Mouse (Mus musculus) heart, adult 2 months (tissue): ENCODE results near the gene Coq4. TPM values are rescaled to one million over a fixed set of nuclear protein-coding genes. Genes with fewer than 3 reads are reported as not detected.

Experiments used
- DNase-seq, 2 experiments: peaks; one replicate each; pipeline ENCODE4 v3.0.0; 2021
- H3K27ac ChIP-seq: fragments of 200-600 bp; 2 replicates; pipeline ENCODE4 v1.8.1; 2022
- H3K27me3 ChIP-seq: fragments of 200-500 bp; 2 replicates; pipeline ENCODE4 v1.6.1; 2012; ENCODE audit warnings: mild to moderate bottlenecking, low read length, inconsistent platforms, mixed read lengths; ENCODE audit not compliant: control insufficient read depth, insufficient read depth
- H3K36me3 ChIP-seq: fragments of 200-500 bp; 2 replicates; pipeline ENCODE4 v1.6.1; 2012; ENCODE audit warnings: low read length, inconsistent platforms; ENCODE audit not compliant: control insufficient read depth, insufficient read depth
- H3K4me1 ChIP-seq: fragments of 200-500 bp; 2 replicates; pipeline ENCODE4 v1.6.1; 2011; ENCODE audit warnings: low read length; ENCODE audit not compliant: control insufficient read depth, insufficient read depth
- H3K4me3 ChIP-seq: fragments of 200-600 bp; 2 replicates; pipeline ENCODE4 v1.8.1; 2022
- H3K79me2 ChIP-seq: fragments of 200-500 bp; replicated peaks from 2 replicates; pipeline ENCODE4 v1.6.1; 2012; ENCODE audit warnings: mild to moderate bottlenecking, inconsistent platforms, low read length, moderate library complexity, mixed read lengths; ENCODE audit not compliant: control insufficient read depth, insufficient read depth
- H3K9ac ChIP-seq: fragments of 200-500 bp; 2 replicates; pipeline ENCODE4 v1.6.1; 2012; ENCODE audit warnings: low read depth, mild to moderate bottlenecking, control low read depth, inconsistent platforms, low read length, mixed read lengths
- CTCF ChIP-seq: fragments of 200-600 bp; IDR thresholded peaks from 2 replicates; pipeline ENCODE4 v1.8.1; 2022; ENCODE audit warnings: antibody characterized with exemption, mild to moderate bottlenecking, moderate library complexity
- EP300 ChIP-seq: fragments of 200-500 bp; IDR thresholded peaks from 2 replicates; pipeline ENCODE4 v1.6.1; 2011; ENCODE audit warnings: low read depth, low read length, control low read depth; ENCODE audit not compliant: insufficient read depth
- POLR2A ChIP-seq: fragments of 200-500 bp; IDR thresholded peaks from 2 replicates; pipeline ENCODE4 v1.6.1; 2011; ENCODE audit warnings: mild to moderate bottlenecking, low read depth, low read length, control low read depth; ENCODE audit not compliant: insufficient read depth
- WGBS: fragments of 180-500 bp; shearing (Covaris S2); methylation state at CpG from one replicate; pipeline ENCODE4 v1.1.7; 2018; 5-methylcytosine and 5-hydroxymethylcytosine counted together
- intact Hi-C: fragments of 180-260 bp; cut with DNase I; formaldehyde crosslinking; loops from one replicate; pipeline ENCODE4 v1.15.1; 2025
- polyA plus RNA-seq: library from polyadenylated mRNA; depleted of rRNA; stranded (reverse); fragments of >200 nt; gene quantifications from 2 replicates; pipeline ENCODE4 v1.2.3, GENCODE M21; 2012
- total RNA-seq, 2 experiments: library from RNA; stranded (reverse); gene quantifications; 2 replicates each; pipeline ENCODE4 v1.2.3; 2021

Coq4 gene
- total and polyA plus RNA-seq, 3 experiments: 15.8 to 38.6 (median 22.7) TPM

DNA sequence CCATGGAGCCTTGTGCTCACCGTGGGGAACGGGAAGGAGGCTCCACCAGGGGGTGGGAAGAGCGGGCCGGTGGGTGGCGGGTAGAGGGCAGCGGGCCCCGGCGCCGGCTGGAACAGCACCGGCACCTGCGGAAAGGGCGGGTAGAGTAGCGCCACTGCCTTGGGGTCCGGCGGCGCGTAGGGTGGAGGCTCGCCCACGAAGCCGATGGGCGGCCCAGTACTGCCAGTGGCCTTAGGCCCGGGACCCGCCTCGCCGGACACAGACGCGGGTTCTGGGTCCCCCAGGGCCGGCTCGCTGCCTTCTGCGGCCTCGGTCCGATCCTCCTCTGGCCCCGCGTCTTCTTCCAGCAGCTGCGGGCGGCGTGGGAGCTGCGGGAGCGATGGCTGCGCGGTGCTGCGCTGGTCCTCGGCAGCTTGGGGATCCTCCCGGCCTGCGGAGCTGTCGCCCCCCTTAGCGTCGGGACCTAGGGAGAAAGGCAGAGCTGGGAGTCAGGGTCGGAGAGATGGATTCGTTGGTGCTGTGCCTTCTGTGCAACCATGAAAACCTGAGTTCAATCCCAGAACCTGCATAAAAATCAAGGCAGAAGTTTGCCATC lies 40.0 kb upstream of the Coq4 start:
- no peak for DNase-seq
- peaks cover 15% of the 10 kb centered on the region for H3K27me3 ChIP-seq
- 4% methylated on average over 50 of the region's 50 CpGs for WGBS

DNA sequence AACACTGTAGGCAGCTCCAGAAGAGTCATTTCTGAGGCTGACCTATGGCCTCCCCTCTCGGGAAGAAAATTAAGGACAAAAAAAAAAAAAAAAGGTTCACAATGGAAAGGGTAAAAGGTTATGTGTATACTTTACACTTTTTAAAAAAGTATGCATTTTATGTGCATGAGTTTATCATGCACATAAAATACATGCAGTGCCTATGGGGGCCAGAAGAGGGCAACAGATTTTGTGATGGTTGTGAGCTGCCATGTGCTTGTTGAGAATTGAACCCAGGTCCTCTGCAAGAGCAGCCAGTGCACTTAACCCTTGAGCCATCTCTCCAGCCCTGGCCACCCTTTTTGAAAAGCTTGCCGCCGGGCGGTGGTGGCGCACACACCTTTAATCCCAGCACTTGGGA lies 39.4 kb upstream of the Coq4 start:
- 55% methylated on average over 5 of the region's 5 CpGs for WGBS
- Histone ChIP-seq H3K79me2 (no peaks in the 10 kb centered on the region), H3K9ac (no peak overlapping the region), H3K36me3 (no peaks in the 10 kb centered on the region), H3K27me3 (peaks cover 15% of the 10 kb centered on the region), H3K4me1 (no peaks in the 10 kb centered on the region), H3K4me3 (no peak overlapping the region), H3K27ac (no peak overlapping the region)
- peak; percentile 53 for TF ChIP-seq CTCF
- no peak for TF ChIP-seq POLR2A
- intact Hi-C loops: no loop called here
- no peak for DNase-seq

More for the DNA sequence above, 40.0 kb upstream of the Coq4 start:
- Histone ChIP-seq H3K4me1 (no peaks in the 10 kb centered on the region), H3K4me3 (peak overlapping the region; percentile 12; the same call in 1 of the 2 replicates), H3K79me2 (no peaks in the 10 kb centered on the region), H3K36me3 (no peaks in the 10 kb centered on the region), H3K9ac (no peak overlapping the region), H3K27ac (no peak overlapping the region)
- TF ChIP-seq CTCF (no peak), POLR2A (no peak), EP300 (no peak)
- intact Hi-C loops: no loop called here

DNA sequence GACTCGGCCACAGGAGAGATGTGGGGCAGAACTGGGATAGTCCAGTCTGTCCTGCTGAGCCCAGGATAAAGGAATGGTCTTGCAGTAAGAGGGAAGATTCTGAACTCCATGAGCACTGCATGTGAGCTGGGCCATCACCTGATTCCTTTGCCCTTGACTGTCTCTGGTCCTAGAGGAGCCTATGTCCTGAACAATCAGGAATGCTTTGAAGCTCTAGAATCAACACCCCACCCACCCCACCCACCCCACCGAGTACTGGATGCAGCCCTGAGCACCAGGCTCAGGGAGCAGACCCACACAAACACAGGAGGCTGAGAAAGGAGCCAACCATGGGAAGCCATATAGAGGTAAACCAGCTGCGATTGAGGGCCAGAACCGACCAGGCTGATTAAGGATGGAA lies 38.8 kb upstream of the Coq4 start:
- peaks cover 15% of the 10 kb centered on the region for H3K27me3 ChIP-seq
- H3K79me2 ChIP-seq: no peaks in the 10 kb centered on the region
- H3K27ac ChIP-seq: no peak overlapping the region
- no peak overlapping the region for H3K9ac ChIP-seq
- no peak for DNase-seq
- 76% methylated on average over 4 of the region's 4 CpGs for WGBS
- intact Hi-C loops: no loop called here
- TF ChIP-seq EP300 (no peak), POLR2A (no peak), CTCF (no peak)
- no peak overlapping the region for H3K4me3 ChIP-seq
- no peaks in the 10 kb centered on the region for H3K36me3 ChIP-seq
- no peaks in the 10 kb centered on the region for H3K4me1 ChIP-seq

DNA sequence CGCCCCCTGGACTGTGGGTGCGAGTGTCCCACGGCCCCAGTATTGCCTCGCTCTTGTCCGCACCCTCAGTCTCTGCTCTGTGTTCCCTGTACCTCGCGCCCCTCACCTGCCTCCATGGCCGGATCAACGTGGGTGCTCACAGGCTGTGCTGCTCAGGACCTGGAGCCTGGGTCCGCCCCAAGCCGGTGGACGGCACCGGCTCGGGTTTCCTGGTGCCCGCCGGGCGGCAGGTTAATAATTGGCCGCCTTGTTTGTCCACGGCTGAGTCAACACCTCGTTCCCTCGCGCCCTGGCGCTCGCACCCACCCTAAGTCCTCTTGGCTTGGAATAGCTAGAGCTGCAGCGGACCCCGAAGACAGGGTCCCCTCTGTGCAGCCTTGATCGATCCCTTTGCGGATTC lies 35.8 kb upstream of the Coq4 start, which contains the start of gene Gm13420:
Gene Gm13420, minus strand, starts transcription at position 189 of the 400 bp plus-strand sequence.
- intact Hi-C loops: no loop called here
- Histone ChIP-seq H3K4me3 (no peak within 1 kb of the TSS), H3K9ac (no peak within 1 kb of the TSS), H3K36me3 (no peaks in the 10 kb centered on the region), H3K27me3 (peaks cover 15% of the 10 kb centered on the region), H3K4me1 (no peaks in the 10 kb centered on the region), H3K79me2 (no peaks in the 10 kb centered on the region), H3K27ac (no peak within 1 kb of the TSS)
- WGBS: 9% methylated on average over 28 of the region's 28 CpGs
- TF ChIP-seq POLR2A: no peak
- TF ChIP-seq CTCF: no peak
- TF ChIP-seq EP300: no peak
- DNase-seq: no peak

DNA sequence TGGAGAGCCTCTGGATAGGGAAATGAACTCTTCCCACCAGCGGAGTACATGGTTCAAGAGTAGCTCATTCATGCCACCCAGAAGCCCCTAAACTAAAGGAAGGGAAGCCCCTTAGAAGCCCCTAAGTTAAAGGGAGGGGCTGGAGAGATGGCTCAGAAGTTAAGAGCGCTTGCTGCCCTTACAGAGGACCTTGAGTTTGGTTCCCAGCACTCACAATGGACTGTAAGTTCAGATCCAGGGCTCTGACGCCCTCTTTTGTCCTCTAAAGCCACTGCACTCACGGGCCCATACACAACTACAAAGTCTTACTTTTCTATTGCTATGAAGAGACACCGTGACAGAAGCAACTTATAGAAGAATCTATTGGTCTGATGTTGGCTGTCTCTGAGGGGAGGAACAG lies 34.9 kb upstream of the Coq4 start:
- Histone ChIP-seq H3K27me3 (peaks cover 10% of the 10 kb centered on the region), H3K9ac (no peak overlapping the region), H3K36me3 (no peaks in the 10 kb centered on the region), H3K79me2 (no peaks in the 10 kb centered on the region), H3K27ac (no peak overlapping the region), H3K4me1 (no peaks in the 10 kb centered on the region), H3K4me3 (no peak overlapping the region)
- TF ChIP-seq EP300: no peak
- no peak for TF ChIP-seq CTCF
- TF ChIP-seq POLR2A: no peak
- intact Hi-C loops: no loop called here
- DNase-seq: no peak
- 83% methylated on average over 5 of the region's 5 CpGs for WGBS

DNA sequence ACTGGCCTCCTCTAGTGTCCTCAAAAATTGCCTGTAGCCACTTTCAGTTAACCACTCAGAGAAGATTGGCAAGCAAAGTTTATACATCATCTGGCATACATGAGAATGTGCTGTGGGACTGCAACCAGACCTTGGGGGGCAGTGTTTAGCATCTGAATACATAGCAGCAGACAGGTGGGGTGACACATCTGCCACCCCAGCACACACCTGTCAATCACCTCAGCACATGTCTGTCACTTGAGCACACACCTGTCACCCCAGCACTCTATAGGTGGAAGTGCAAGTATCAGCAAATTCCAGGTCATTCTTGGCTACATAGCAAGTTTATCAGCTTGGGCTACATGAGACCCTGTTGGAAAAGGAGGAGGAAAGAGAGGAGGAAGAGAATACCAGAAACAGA lies 31.6 kb upstream of the Coq4 start:
- H3K27ac ChIP-seq: no peak overlapping the region
- no peak overlapping the region for H3K4me3 ChIP-seq
- H3K36me3 ChIP-seq: no peaks in the 10 kb centered on the region
- no peak overlapping the region for H3K9ac ChIP-seq
- no peak for DNase-seq
- TF ChIP-seq EP300 (no peak), CTCF (no peak), POLR2A (no peak)
- intact Hi-C loops: no loop called here
- no peaks in the 10 kb centered on the region for H3K4me1 ChIP-seq
- no peaks in the 10 kb centered on the region for H3K79me2 ChIP-seq
- H3K27me3 ChIP-seq: peaks cover 8% of the 10 kb centered on the region
